Mouse (Mus musculus): ENCODE results near the gene Psg22.

DNA sequence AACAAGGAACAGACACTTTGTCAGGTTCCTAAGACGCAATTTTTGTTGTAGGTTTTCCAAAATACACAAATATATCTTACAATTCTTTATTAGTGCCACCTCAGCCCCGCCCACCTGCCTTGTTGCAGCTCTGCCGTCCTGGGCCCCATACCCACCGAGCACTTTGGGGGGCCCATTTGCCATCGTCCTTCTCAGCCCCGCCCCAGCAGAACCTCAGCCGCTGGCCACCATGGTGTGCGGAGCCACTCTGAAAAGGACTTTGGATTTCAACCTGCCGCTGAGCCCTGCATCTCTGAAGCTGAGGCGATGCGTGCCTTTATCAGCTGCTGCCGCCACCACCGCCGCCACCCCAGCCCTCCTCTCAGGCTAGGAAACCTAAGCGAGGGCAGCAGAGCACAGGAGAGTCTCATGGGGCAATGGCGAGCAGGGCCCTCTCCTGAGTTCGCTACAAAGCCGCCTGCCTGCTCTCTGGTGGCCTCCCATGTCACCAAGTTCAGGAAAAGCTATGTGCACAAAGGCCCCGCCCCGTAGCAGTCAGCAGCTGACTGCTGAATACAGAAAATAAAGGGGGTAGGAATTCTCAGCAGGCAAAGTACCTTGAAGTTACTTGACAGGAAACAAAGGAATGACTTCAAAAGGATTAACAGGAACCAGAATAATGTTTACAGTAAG, 28.4 kb downstream of the Psg22 start:
- no peak for TF ChIP-seq POLR2A (IDR thresholded peaks at IDR 0.05; ENCODE audit: borderline replicate concordance, insufficient read depth, low read length)
- TF ChIP-seq CTCF (IDR thresholded peaks at IDR 0.05; ENCODE audit: borderline replicate concordance, insufficient read depth, low read depth, low read length), result no peak

Data from cerebellum, adult 2 months (tissue).